Mouse (Mus musculus): ENCODE measurements at regions not wholly inside any gene's neighbourhood (a gene's known extent, or its start where the extent isn't known, plus 50 kb on each side); places are given as distances from the start of the nearest gene placed in this dataset.

DNA sequence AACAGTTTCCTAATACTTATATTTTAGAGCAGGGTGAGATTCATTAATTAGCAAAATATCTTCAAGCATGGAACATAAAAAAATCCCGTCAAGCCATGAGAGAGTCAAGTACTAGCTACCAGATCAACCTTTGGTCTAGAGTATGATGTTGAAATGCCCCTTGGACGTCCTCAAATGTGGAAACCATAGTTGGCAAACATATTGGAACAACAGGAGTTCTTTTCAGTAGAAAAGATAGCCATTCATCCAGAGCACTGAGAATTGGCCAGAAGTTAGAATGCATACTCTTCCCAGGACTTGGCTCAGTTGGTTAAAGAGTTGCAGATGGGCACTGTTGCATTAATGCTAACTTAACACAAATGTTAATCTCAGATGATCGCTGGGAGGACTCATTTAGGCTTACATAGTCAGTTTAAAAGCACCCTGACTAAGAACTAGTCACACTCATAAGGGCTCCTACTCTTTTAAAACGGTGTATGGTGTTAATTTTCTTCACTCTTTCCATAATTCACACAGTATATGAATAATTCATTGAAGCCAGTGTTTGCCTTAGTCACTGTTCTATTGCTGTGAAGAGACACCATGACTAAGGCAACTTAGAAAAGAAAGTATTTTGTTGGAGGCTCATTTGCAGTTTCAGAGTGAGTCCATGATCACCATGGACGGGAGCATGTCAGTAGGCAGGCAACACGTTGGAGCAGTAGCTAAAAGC lies 503.1 kb upstream of the Fbxo33 start:
- H3K9ac ChIP-seq (ENCODE audit: insufficient read depth, low read depth, low read length, poor library complexity, severe bottlenecking): no peak overlapping the region
- no peak overlapping the region for H3K4me3 ChIP-seq (ENCODE audit: insufficient read depth in 1 of 2, low read depth in 1 of 2, low read length in 2 of 2, poor library complexity in 1 of 2, severe bottlenecking in 1 of 2)
- no peak overlapping the region for H3K27ac ChIP-seq (ENCODE audit: insufficient read depth, low read depth, low read length, poor library complexity, severe bottlenecking)
- TF ChIP-seq ZC3H11A (IDR thresholded peaks at IDR 0.05; ENCODE audit: borderline replicate concordance, low read depth, low read length): no peak
- no peak for TF ChIP-seq HCFC1 (IDR thresholded peaks at IDR 0.05; ENCODE audit: borderline replicate concordance, insufficient read depth, low read length)
- TF ChIP-seq MAFK (IDR thresholded peaks at IDR 0.05; ENCODE audit: insufficient read depth, low read depth, low read length): no peak
- TF ChIP-seq ZNF384 (IDR thresholded peaks at IDR 0.05; ENCODE audit: low read depth, low read length): no peak
- TF ChIP-seq CHD2 (IDR thresholded peaks at IDR 0.05; ENCODE audit: low read depth, low read length): no peak
- no peaks in the 10 kb centered on the region for H3K9me3 ChIP-seq (ENCODE audit: control insufficient read depth, insufficient read depth, low read depth, low read length)
- no peak for DNase-seq (ENCODE audit: low read depth, low spot score)
- in situ Hi-C loops (cut with MboI; ENCODE audit: low sequenced_read_pairs in 2 of 2, unreplicated experiment in 2 of 2): no loop called here
- H3K4me1 ChIP-seq (ENCODE audit: control insufficient read depth in 2 of 2, insufficient read depth in 2 of 2, low read length in 2 of 2, poor library complexity in 1 of 2): no peaks in the 10 kb centered on the region
- no peaks in the 10 kb centered on the region for H3K36me3 ChIP-seq (ENCODE audit: control insufficient read depth, insufficient read depth, low read length, poor library complexity, severe bottlenecking)

DNA sequence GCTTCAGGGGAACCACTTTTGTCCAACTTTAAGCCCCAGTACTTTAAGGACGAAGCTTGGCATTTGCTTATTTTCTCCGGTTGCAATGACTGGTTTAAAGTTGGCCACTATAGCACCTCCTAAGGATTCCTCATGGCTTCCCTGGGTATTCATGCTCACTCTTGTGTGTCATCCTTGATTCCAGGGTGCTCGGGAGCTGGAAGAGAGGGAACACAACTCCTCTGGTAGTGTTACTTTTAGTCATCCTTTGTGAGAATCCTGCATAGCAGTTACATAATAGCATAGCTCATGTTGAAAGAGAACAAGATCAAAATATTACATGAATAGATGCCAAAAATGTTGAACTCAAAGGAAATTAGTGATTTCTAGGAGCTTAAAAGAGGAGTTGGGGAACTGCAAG lies 493.7 kb upstream of the Fbxo33 start:
- H3K4me3 ChIP-seq (ENCODE audit: insufficient read depth in 1 of 2, low read depth in 1 of 2, low read length in 2 of 2, poor library complexity in 1 of 2, severe bottlenecking in 1 of 2): no peak overlapping the region
- no peaks in the 10 kb centered on the region for H3K4me1 ChIP-seq (ENCODE audit: control insufficient read depth in 2 of 2, insufficient read depth in 2 of 2, low read length in 2 of 2, poor library complexity in 1 of 2)
- H3K36me3 ChIP-seq (ENCODE audit: control insufficient read depth, insufficient read depth, low read length, poor library complexity, severe bottlenecking): no peaks in the 10 kb centered on the region
- TF ChIP-seq ZNF384 (IDR thresholded peaks at IDR 0.05; ENCODE audit: low read depth, low read length): no peak
- TF ChIP-seq HCFC1 (IDR thresholded peaks at IDR 0.05; ENCODE audit: borderline replicate concordance, insufficient read depth, low read length): no peak
- no peak for TF ChIP-seq ZC3H11A (IDR thresholded peaks at IDR 0.05; ENCODE audit: borderline replicate concordance, low read depth, low read length)
- TF ChIP-seq CHD2 (IDR thresholded peaks at IDR 0.05; ENCODE audit: low read depth, low read length): no peak
- TF ChIP-seq MAFK (IDR thresholded peaks at IDR 0.05; ENCODE audit: insufficient read depth, low read depth, low read length): no peak
- DNase-seq (ENCODE audit: low read depth, low spot score): no peak
- H3K27ac ChIP-seq (ENCODE audit: insufficient read depth, low read depth, low read length, poor library complexity, severe bottlenecking): no peak overlapping the region
- in situ Hi-C loops (cut with MboI; ENCODE audit: low sequenced_read_pairs in 2 of 2, unreplicated experiment in 2 of 2): no loop called here
- H3K9me3 ChIP-seq (ENCODE audit: control insufficient read depth, insufficient read depth, low read depth, low read length): no peaks in the 10 kb centered on the region
- no peak overlapping the region for H3K9ac ChIP-seq (ENCODE audit: insufficient read depth, low read depth, low read length, poor library complexity, severe bottlenecking)

DNA sequence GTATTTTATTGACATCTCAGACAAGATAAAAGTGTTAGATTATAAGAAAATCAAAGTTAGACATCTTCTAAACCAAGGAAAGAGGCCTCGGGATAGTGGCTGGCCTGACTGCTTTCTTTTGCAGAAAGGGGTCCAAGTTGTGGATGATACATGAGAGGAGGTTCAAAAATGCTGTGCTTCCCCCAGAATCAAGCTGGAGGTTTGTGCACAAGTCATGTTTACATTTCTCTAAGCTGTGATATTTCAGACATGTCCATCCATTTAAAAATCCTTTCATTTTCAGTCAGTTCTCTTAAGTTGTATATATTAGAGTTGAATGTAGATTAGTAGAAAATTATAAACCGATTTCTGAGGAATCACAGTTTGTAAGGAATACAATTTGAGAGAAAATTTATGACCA lies 463.7 kb upstream of the Fbxo33 start:
- H3K27ac ChIP-seq (ENCODE audit: insufficient read depth, low read depth, low read length, poor library complexity, severe bottlenecking): no peak overlapping the region
- H3K4me3 ChIP-seq (ENCODE audit: insufficient read depth in 1 of 2, low read depth in 1 of 2, low read length in 2 of 2, poor library complexity in 1 of 2, severe bottlenecking in 1 of 2): no peak overlapping the region
- in situ Hi-C loops (cut with MboI; ENCODE audit: low sequenced_read_pairs in 2 of 2, unreplicated experiment in 2 of 2): no loop called here
- no peak for DNase-seq (ENCODE audit: low read depth, low spot score)
- TF ChIP-seq HCFC1 (IDR thresholded peaks at IDR 0.05; ENCODE audit: borderline replicate concordance, insufficient read depth, low read length) (no peak), ZC3H11A (IDR thresholded peaks at IDR 0.05; ENCODE audit: borderline replicate concordance, low read depth, low read length) (no peak), ZNF384 (IDR thresholded peaks at IDR 0.05; ENCODE audit: low read depth, low read length) (no peak), CHD2 (IDR thresholded peaks at IDR 0.05; ENCODE audit: low read depth, low read length) (no peak), MAFK (IDR thresholded peaks at IDR 0.05; ENCODE audit: insufficient read depth, low read depth, low read length) (no peak)
- no peaks in the 10 kb centered on the region for H3K9me3 ChIP-seq (ENCODE audit: control insufficient read depth, insufficient read depth, low read depth, low read length)
- H3K9ac ChIP-seq (ENCODE audit: insufficient read depth, low read depth, low read length, poor library complexity, severe bottlenecking): no peak overlapping the region
- no peaks in the 10 kb centered on the region for H3K4me1 ChIP-seq (ENCODE audit: control insufficient read depth in 2 of 2, insufficient read depth in 2 of 2, low read length in 2 of 2, poor library complexity in 1 of 2)
- no peaks in the 10 kb centered on the region for H3K36me3 ChIP-seq (ENCODE audit: control insufficient read depth, insufficient read depth, low read length, poor library complexity, severe bottlenecking)

DNA sequence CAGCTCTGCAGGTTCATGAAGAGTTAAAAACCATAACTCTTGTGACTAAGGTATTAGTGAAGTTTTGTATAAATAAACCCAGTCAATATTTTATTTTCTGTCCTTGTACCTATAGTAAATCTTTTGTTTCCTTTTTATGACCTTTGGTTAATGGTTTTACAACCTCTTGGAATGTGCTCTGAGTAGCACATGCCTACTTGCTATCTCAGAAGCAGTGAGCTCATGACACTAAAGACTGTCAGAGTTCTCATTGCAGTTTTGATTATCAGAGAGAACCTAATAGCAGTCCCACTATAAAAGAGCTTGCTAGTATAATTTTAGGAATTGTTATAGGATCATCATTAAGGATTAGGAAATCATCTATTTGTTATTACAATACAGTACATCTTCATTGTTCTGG lies 443.6 kb upstream of the Fbxo33 start:
- TF ChIP-seq HCFC1 (IDR thresholded peaks at IDR 0.05; ENCODE audit: borderline replicate concordance, insufficient read depth, low read length) (no peak), ZC3H11A (IDR thresholded peaks at IDR 0.05; ENCODE audit: borderline replicate concordance, low read depth, low read length) (no peak), CHD2 (IDR thresholded peaks at IDR 0.05; ENCODE audit: low read depth, low read length) (no peak), ZNF384 (IDR thresholded peaks at IDR 0.05; ENCODE audit: low read depth, low read length) (no peak), MAFK (IDR thresholded peaks at IDR 0.05; ENCODE audit: insufficient read depth, low read depth, low read length) (no peak)
- no peak overlapping the region for H3K4me3 ChIP-seq (ENCODE audit: insufficient read depth in 1 of 2, low read depth in 1 of 2, low read length in 2 of 2, poor library complexity in 1 of 2, severe bottlenecking in 1 of 2)
- no peaks in the 10 kb centered on the region for H3K9me3 ChIP-seq (ENCODE audit: control insufficient read depth, insufficient read depth, low read depth, low read length)
- no peaks in the 10 kb centered on the region for H3K36me3 ChIP-seq (ENCODE audit: control insufficient read depth, insufficient read depth, low read length, poor library complexity, severe bottlenecking)
- H3K27ac ChIP-seq (ENCODE audit: insufficient read depth, low read depth, low read length, poor library complexity, severe bottlenecking): no peak overlapping the region
- in situ Hi-C loops (cut with MboI; ENCODE audit: low sequenced_read_pairs in 2 of 2, unreplicated experiment in 2 of 2): no loop called here
- no peak for DNase-seq (ENCODE audit: low read depth, low spot score)
- H3K4me1 ChIP-seq (ENCODE audit: control insufficient read depth in 2 of 2, insufficient read depth in 2 of 2, low read length in 2 of 2, poor library complexity in 1 of 2): no peaks in the 10 kb centered on the region
- H3K9ac ChIP-seq (ENCODE audit: insufficient read depth, low read depth, low read length, poor library complexity, severe bottlenecking): no peak overlapping the region

Measured in ES-E14 (cell line).